Mouse (Mus musculus): ENCODE data around the gene Palld.

- TF ChIP-seq TAL1 (IDR thresholded peaks at IDR 0.05; ENCODE audit: low read length) = no peak
- no peak for TF ChIP-seq GATA1 (IDR thresholded peaks at IDR 0.05; ENCODE audit: low read length)
Measured at GRCm38 (mm10) chr8:61901028-61901717, 1.3 kb downstream of the Palld start.
